Mouse (Mus musculus): ENCODE measurements around the gene Lap3. TPM values are rescaled to one million over a fixed set of nuclear protein-coding genes. Genes with fewer than 3 reads are reported as not detected.

Lap3 gene
- polyA plus RNA-seq, 1 experiment from 2014 or later: 50.3 TPM

DNA sequence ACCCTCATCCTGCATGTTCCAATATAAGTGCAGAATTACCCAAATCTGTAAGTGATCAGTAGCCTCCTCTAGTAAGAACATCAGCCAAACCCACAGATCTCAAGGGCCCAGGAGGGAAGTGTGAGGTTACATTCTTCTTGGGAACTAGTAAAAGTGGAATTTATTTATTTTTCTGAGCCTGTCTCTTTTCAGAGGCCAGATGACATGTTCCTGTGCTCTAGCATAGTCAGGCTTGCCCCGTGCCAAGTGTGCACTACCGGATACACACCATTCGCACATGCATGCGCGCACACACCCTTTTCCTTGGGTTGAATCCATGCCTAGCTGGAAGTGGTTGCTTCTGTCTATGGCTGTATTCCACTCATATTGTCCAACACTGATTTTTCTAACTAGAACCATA is 17.4 kb upstream of the Lap3 start:
- Histone ChIP-seq H3K27ac (ENCODE audit: low read depth) (no peak overlapping the region), H3K9ac (replicated peaks) (no peak overlapping the region), H3K36me3 (replicated peaks; ENCODE audit: insufficient read depth, low read length) (no peaks in the 10 kb centered on the region), H3K4me1 (ENCODE audit: insufficient read depth) (peaks cover 3% of the 10 kb centered on the region; the same call in 1 of the 2 replicates), H3K27me3 (ENCODE audit: insufficient read depth, low read length) (no peaks in the 10 kb centered on the region), H3K4me3 (ENCODE audit: low read depth, low read length) (no peak overlapping the region), H3K9me3 (ENCODE audit: low read length) (no peaks in the 10 kb centered on the region), H3K4me2 (ENCODE audit: low read depth, low read length) (no peak overlapping the region)
- ATAC-seq (no peak), DNase-seq (no peak)
- 84% methylated on average over 5 of the region's 5 CpGs for WGBS (ENCODE audit: insufficient replicate concordance)
- TF ChIP-seq EP300 (IDR thresholded peaks at IDR 0.05; ENCODE audit: low read depth) (no peak), CTCF (IDR thresholded peaks at IDR 0.05; ENCODE audit: low read depth) (no peak)

DNA sequence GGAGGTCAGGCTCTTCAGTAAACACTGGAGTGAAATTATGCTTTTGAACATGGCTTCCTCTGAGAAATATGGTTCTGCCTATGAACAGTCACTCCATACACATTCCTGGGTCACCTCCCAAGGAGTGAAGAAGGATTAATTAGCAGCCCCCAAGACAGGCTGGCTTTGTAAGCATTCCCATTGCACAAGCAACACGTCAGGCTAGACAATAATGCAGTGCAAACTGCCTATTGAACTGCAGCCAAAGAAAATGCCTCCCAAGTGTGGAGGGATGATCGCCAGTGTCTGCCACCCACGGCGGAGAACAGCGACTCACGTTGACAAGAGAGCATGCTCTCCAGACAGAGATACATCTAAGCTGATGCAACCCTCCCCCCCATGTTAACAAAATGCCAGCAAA is 16.9 kb upstream of the Lap3 start:
- TF ChIP-seq CTCF (IDR thresholded peaks at IDR 0.05; ENCODE audit: low read depth): no peak
- TF ChIP-seq EP300 (IDR thresholded peaks at IDR 0.05; ENCODE audit: low read depth): no peak
- DNase-seq (no peak), ATAC-seq (no peak)
- no peak overlapping the region for H3K4me2 ChIP-seq (ENCODE audit: low read depth, low read length)
- 48% methylated on average over 6 of the region's 6 CpGs for WGBS (ENCODE audit: insufficient replicate concordance)
- H3K36me3 ChIP-seq (replicated peaks; ENCODE audit: insufficient read depth, low read length): no peaks in the 10 kb centered on the region
- H3K9ac ChIP-seq (replicated peaks): no peak overlapping the region
- H3K4me1 ChIP-seq (ENCODE audit: insufficient read depth): peaks cover 3% of the 10 kb centered on the region; the same call in 1 of the 2 replicates
- no peak overlapping the region for H3K27ac ChIP-seq (ENCODE audit: low read depth)
- H3K4me3 ChIP-seq (ENCODE audit: low read depth, low read length): no peak overlapping the region
- H3K9me3 ChIP-seq (ENCODE audit: low read length): no peaks in the 10 kb centered on the region
- H3K27me3 ChIP-seq (ENCODE audit: insufficient read depth, low read length): no peaks in the 10 kb centered on the region

DNA sequence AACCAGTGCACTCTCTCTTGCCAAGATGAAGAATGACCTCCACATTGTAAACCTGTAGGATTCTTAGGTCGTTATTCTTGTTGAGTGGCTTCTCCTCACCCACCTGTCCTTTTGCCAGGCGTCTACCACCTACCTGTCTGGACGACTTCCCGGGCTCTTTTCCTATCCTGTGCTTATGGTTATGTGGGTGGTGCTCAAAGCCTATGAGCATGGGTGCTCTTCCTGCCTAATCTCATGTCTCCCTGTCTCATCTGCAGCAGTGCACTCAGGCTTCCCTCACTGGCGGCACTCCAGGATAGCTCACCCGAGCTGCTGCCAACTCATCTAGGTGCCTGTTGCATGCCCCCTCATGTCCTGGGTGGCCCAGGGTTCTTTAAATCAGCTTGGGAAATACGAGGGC is 15.6 kb upstream of the Lap3 start:
- no peaks in the 10 kb centered on the region for H3K27me3 ChIP-seq (ENCODE audit: insufficient read depth, low read length)
- ATAC-seq: no peak
- no peak overlapping the region for H3K4me3 ChIP-seq (ENCODE audit: low read depth, low read length)
- DNase-seq: no peak
- H3K4me1 ChIP-seq (ENCODE audit: insufficient read depth): peaks cover 3% of the 10 kb centered on the region; the same call in 1 of the 2 replicates
- TF ChIP-seq CTCF (IDR thresholded peaks at IDR 0.05; ENCODE audit: low read depth) (no peak), EP300 (IDR thresholded peaks at IDR 0.05; ENCODE audit: low read depth) (no peak)
- no peak overlapping the region for H3K4me2 ChIP-seq (ENCODE audit: low read depth, low read length)
- H3K9me3 ChIP-seq (ENCODE audit: low read length): no peaks in the 10 kb centered on the region
- H3K36me3 ChIP-seq (replicated peaks; ENCODE audit: insufficient read depth, low read length): no peaks in the 10 kb centered on the region
- H3K9ac ChIP-seq (replicated peaks): no peak overlapping the region
- 70% methylated on average over 7 of the region's 7 CpGs for WGBS (ENCODE audit: insufficient replicate concordance)
- H3K27ac ChIP-seq (ENCODE audit: low read depth): no peak overlapping the region

DNA sequence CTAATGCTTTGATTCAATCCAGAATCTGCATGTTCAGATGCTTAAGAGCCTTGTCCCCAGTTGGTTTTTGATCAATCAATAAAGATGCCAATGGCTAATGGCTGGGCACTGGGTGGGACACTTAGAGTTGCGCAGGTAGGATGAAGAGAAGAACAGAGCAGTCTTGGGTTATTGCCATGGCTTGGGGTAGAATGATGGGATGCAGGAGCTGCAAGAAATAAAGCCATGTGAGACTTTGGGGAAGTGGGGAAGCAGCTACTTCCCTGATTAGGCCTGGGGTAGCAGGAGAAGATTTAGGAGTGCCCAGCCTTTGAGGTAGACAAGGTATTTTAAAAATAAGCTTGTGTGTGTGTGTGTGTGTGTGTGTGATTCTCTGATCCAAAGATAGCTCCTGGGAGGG is 13.1 kb upstream of the Lap3 start:
- ATAC-seq: no peak
- no peaks in the 10 kb centered on the region for H3K36me3 ChIP-seq (replicated peaks; ENCODE audit: insufficient read depth, low read length)
- H3K27ac ChIP-seq (ENCODE audit: low read depth): no peak overlapping the region
- no peaks in the 10 kb centered on the region for H3K9me3 ChIP-seq (ENCODE audit: low read length)
- no peaks in the 10 kb centered on the region for H3K27me3 ChIP-seq (ENCODE audit: insufficient read depth, low read length)
- no peak for TF ChIP-seq EP300 (IDR thresholded peaks at IDR 0.05; ENCODE audit: low read depth)
- no peak for TF ChIP-seq CTCF (IDR thresholded peaks at IDR 0.05; ENCODE audit: low read depth)
- peaks cover 3% of the 10 kb centered on the region; the same call in 1 of the 2 replicates for H3K4me1 ChIP-seq (ENCODE audit: insufficient read depth)
- WGBS (ENCODE audit: insufficient replicate concordance): 74% methylated on average over 1 of the region's 1 CpGs
- no peak overlapping the region for H3K4me3 ChIP-seq (ENCODE audit: low read depth, low read length)
- DNase-seq: no peak
- H3K9ac ChIP-seq (replicated peaks): no peak overlapping the region
- no peak overlapping the region for H3K4me2 ChIP-seq (ENCODE audit: low read depth, low read length)

GRCm38 (mm10) chr5:45481125-45481524 is 12.0 kb upstream of the Lap3 start:
- Histone ChIP-seq H3K4me3 (ENCODE audit: low read depth, low read length) (no peak overlapping the region), H3K27ac (ENCODE audit: low read depth) (no peak overlapping the region), H3K9ac (replicated peaks) (no peak overlapping the region), H3K36me3 (replicated peaks; ENCODE audit: insufficient read depth, low read length) (no peaks in the 10 kb centered on the region), H3K27me3 (ENCODE audit: insufficient read depth, low read length) (no peaks in the 10 kb centered on the region), H3K4me1 (ENCODE audit: insufficient read depth) (no peaks in the 10 kb centered on the region), H3K9me3 (ENCODE audit: low read length) (no peaks in the 10 kb centered on the region), H3K4me2 (ENCODE audit: low read depth, low read length) (no peak overlapping the region)
- no peak for DNase-seq
- TF ChIP-seq CTCF (IDR thresholded peaks at IDR 0.05; ENCODE audit: low read depth) (no peak), EP300 (IDR thresholded peaks at IDR 0.05; ENCODE audit: low read depth) (no peak)
- ATAC-seq: no peak
- WGBS (ENCODE audit: insufficient replicate concordance): 77% methylated on average over 2 of the region's 2 CpGs

- DNase-seq (no peak), ATAC-seq (no peak)
- H3K4me2 ChIP-seq (ENCODE audit: low read depth, low read length): no peak overlapping the region
- H3K36me3 ChIP-seq (replicated peaks; ENCODE audit: insufficient read depth, low read length): no peaks in the 10 kb centered on the region
- H3K27ac ChIP-seq (ENCODE audit: low read depth): no peak overlapping the region
- WGBS (ENCODE audit: insufficient replicate concordance): 35% methylated on average over 3 of the region's 3 CpGs
- no peak overlapping the region for H3K4me3 ChIP-seq (ENCODE audit: low read depth, low read length)
- TF ChIP-seq CTCF (IDR thresholded peaks at IDR 0.05; ENCODE audit: low read depth): no peak
- TF ChIP-seq EP300 (IDR thresholded peaks at IDR 0.05; ENCODE audit: low read depth): no peak
- H3K4me1 ChIP-seq (ENCODE audit: insufficient read depth): no peaks in the 10 kb centered on the region
- H3K9ac ChIP-seq (replicated peaks): no peak overlapping the region
- H3K9me3 ChIP-seq (ENCODE audit: low read length): no peaks in the 10 kb centered on the region
- no peaks in the 10 kb centered on the region for H3K27me3 ChIP-seq (ENCODE audit: insufficient read depth, low read length)
These were observed 10.6 kb upstream of the Lap3 start for GRCm38 (mm10) chr5:45482607-45483006.

DNA sequence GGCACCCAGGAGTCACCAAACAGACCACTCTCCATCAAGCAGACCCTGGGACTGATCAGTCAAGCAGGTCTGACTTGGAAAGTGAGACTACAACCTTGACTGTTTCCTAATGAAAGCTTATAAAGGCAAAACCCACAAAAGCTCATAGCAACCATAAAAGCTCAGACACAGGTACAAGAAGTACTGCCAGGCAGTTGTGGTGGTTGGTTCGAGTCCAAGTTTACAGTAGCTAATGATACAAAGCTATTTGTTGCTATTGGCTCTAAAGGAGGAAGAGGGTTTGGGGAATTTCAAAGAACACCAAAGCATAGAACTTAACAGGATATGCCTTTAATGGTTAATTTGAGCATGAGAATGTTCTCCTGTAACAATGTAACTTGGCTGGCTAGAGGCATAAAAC is 9.5 kb upstream of the Lap3 start:
- Histone ChIP-seq H3K4me2 (ENCODE audit: low read depth, low read length) (no peak overlapping the region), H3K9ac (replicated peaks) (no peak overlapping the region), H3K27ac (ENCODE audit: low read depth) (no peak overlapping the region), H3K36me3 (replicated peaks; ENCODE audit: insufficient read depth, low read length) (no peaks in the 10 kb centered on the region), H3K27me3 (ENCODE audit: insufficient read depth, low read length) (no peaks in the 10 kb centered on the region), H3K4me1 (ENCODE audit: insufficient read depth) (no peaks in the 10 kb centered on the region), H3K4me3 (ENCODE audit: low read depth, low read length) (no peak overlapping the region), H3K9me3 (ENCODE audit: low read length) (no peaks in the 10 kb centered on the region)
- DNase-seq (no peak), ATAC-seq (no peak)
- TF ChIP-seq CTCF (IDR thresholded peaks at IDR 0.05; ENCODE audit: low read depth): no peak
- TF ChIP-seq EP300 (IDR thresholded peaks at IDR 0.05; ENCODE audit: low read depth): no peak
- 75% methylated on average over 1 of the region's 1 CpGs for WGBS (ENCODE audit: insufficient replicate concordance)
